Mouse (Mus musculus): ENCODE data around the gene Fmnl2. TPM values are rescaled to one million over a fixed set of nuclear protein-coding genes. Genes with fewer than 3 reads are reported as not detected.

Gene Fmnl2
- polyA plus RNA-seq, 1 experiment: not detected

DNA sequence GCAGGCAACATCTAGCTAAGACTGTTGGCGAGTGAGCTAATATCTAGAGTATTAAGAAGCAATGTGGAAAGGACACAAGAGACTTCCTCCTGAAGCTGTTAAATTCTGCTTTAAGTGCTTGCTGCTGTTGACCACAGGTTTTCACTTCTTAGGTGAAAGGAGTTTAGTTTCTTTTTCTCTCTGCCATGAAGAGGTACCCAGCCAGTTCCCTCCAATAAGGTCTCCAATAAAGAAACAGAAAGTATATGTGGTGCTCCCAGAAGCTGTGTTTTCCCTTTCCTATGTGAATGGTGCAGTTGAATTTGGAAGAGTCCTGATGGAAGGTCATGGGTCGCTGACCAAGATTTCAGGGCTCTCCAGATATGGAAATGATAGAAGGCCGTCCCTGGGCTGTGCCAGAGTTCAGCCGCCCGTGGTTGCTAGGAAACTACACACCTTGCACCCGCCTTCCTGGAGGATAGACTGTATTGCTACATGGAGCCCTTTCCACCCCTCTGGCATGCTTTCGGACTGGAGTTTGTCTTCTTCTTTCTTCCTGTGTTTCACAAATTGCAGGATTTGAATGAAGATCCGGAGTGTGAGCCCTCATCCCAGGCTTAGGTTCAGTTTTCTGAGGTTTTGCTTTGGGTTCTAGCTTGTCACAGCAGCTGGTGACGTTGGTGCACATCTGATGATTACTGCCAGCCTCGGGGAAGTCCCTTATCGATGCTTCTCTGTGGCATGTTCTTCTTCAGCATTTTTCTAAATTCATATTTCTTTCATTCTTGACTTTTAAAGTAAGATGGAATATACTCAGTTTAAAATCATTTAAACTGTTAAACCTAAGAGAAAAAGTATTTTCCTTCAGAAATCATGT, 244.5 kb downstream of the Fmnl2 start:
- Histone ChIP-seq H3K4me3 (replicated peaks) (no peak overlapping the region), H3K4me1 (ENCODE audit: control insufficient read depth) (no peaks in the 10 kb centered on the region), H3K9me3 (ENCODE audit: control insufficient read depth, low read length) (no peaks in the 10 kb centered on the region), H3K27me3 (ENCODE audit: control insufficient read depth) (no peaks in the 10 kb centered on the region), H3K36me3 (ENCODE audit: control insufficient read depth) (no peaks in the 10 kb centered on the region)
- TF ChIP-seq GATA1 (IDR thresholded peaks at IDR 0.05; ENCODE audit: low read length) (no peak), TAL1 (IDR thresholded peaks at IDR 0.05; ENCODE audit: low read length) (no peak)

DNA sequence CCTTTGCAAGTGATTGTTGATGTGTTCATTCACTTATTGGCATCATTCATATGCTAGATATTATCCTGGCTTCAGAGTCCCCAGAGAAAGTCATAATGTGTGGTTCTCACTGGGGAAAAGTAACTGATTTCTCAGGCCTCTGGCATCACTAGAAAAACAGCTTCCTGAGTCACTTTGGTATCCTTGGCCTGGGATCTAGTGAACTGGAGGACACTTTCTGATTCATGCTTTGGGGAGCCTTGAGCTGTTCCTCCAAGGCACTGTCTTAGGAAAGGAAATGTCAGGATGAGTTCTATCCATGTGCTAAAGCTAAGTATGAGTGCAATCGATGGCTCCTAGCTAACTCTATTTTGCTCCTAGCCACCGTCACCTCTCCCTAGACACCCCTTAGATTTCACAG, 245.2 kb downstream of the Fmnl2 start:
- no peaks in the 10 kb centered on the region for H3K27me3 ChIP-seq (ENCODE audit: control insufficient read depth)
- no peaks in the 10 kb centered on the region for H3K9me3 ChIP-seq (ENCODE audit: control insufficient read depth, low read length)
- H3K4me3 ChIP-seq (replicated peaks): no peak overlapping the region
- no peaks in the 10 kb centered on the region for H3K36me3 ChIP-seq (ENCODE audit: control insufficient read depth)
- TF ChIP-seq GATA1 (IDR thresholded peaks at IDR 0.05; ENCODE audit: low read length): no peak
- TF ChIP-seq TAL1 (IDR thresholded peaks at IDR 0.05; ENCODE audit: low read length): no peak
- H3K4me1 ChIP-seq (ENCODE audit: control insufficient read depth): no peaks in the 10 kb centered on the region

DNA sequence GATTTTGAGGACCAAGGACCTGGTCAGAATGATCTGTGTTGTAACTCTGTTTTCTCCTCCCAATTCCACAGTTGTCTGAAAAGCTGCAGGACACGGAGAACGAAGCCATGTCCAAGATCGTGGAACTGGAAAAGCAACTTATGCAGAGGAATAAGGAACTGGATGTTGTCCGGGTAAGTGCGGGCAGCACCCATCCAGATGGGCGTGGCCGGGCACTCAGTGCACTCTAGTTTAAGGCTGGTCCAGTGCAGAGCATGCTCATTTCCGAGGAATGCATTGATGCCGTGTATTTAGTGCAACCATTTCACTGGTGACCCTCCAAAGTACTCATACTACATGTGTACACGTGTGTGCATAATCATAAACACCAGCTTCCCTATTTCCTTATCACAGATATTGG, 247.7 kb downstream of the Fmnl2 start:
- Histone ChIP-seq H3K4me3 (replicated peaks) (no peak overlapping the region), H3K9me3 (ENCODE audit: control insufficient read depth, low read length) (no peaks in the 10 kb centered on the region), H3K36me3 (ENCODE audit: control insufficient read depth) (no peaks in the 10 kb centered on the region), H3K4me1 (ENCODE audit: control insufficient read depth) (no peaks in the 10 kb centered on the region), H3K27me3 (ENCODE audit: control insufficient read depth) (no peaks in the 10 kb centered on the region)
- no peak for TF ChIP-seq GATA1 (IDR thresholded peaks at IDR 0.05; ENCODE audit: low read length)
- TF ChIP-seq TAL1 (IDR thresholded peaks at IDR 0.05; ENCODE audit: low read length): no peak

DNA sequence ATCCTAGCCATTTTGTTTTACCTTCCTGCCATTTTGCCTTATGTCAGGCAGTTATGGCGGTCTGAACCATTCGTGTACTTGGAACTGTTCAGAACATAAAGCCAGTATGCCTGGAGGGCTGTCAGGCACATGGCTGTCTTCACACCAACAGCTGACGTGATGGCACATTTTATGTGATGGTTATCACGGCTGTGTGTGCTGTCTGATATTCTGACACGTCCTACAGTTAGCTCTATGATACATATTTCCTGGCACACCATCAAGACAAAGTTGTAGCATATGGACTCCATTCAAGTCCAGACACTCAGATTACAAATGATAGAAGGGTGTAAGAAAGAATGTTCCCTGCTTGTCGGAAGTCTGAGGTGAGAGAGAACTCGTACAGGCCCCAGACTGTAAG, 248.4 kb downstream of the Fmnl2 start:
- no peak overlapping the region for H3K4me3 ChIP-seq (replicated peaks)
- no peaks in the 10 kb centered on the region for H3K9me3 ChIP-seq (ENCODE audit: control insufficient read depth, low read length)
- H3K27me3 ChIP-seq (ENCODE audit: control insufficient read depth): no peaks in the 10 kb centered on the region
- no peaks in the 10 kb centered on the region for H3K4me1 ChIP-seq (ENCODE audit: control insufficient read depth)
- H3K36me3 ChIP-seq (ENCODE audit: control insufficient read depth): no peaks in the 10 kb centered on the region
- TF ChIP-seq GATA1 (IDR thresholded peaks at IDR 0.05; ENCODE audit: low read length): no peak
- no peak for TF ChIP-seq TAL1 (IDR thresholded peaks at IDR 0.05; ENCODE audit: low read length)

DNA sequence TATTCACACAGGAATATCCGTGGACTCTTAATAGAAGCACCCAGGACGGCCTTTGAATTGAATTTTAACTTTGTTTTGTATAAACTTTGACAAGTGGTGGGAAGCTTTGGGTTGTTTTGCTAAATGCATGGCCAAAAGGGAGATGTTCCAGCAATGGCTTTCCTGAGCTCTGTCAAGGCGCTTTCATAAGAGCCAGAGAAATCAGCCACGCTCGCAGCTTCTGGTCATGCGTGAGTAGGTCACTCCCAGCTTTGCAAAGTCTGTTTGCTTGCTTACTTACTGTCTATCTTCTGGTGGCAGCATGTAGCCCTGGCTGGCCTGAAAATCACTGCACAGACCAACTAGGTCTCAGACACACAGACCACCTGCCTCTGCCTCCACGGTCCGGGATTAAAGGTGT, 248.8 kb downstream of the Fmnl2 start:
- no peak overlapping the region for H3K4me3 ChIP-seq (replicated peaks)
- no peaks in the 10 kb centered on the region for H3K27me3 ChIP-seq (ENCODE audit: control insufficient read depth)
- no peak for TF ChIP-seq GATA1 (IDR thresholded peaks at IDR 0.05; ENCODE audit: low read length)
- TF ChIP-seq TAL1 (IDR thresholded peaks at IDR 0.05; ENCODE audit: low read length): no peak
- no peaks in the 10 kb centered on the region for H3K4me1 ChIP-seq (ENCODE audit: control insufficient read depth)
- H3K36me3 ChIP-seq (ENCODE audit: control insufficient read depth): no peaks in the 10 kb centered on the region
- no peaks in the 10 kb centered on the region for H3K9me3 ChIP-seq (ENCODE audit: control insufficient read depth, low read length)

DNA sequence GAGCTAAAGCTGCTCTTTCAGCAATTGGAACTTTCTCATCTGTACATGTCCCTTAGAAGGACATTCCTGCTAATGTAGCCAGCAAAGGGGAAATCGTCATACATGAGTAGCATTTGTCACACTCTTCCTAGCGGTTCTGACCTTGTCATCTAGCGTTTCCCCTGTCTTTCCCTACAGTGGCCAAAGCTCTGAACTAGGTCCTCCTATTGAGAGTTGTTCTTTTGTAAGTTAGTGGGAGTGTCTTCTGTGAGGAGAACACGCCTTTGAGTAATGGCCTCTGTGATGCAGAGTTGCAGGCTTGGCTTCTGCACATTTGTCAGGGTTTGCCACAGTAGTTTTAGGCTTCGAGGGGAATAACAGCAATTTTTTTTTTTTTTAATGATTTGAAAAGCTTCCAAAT, 250.9 kb downstream of the Fmnl2 start:
- no peaks in the 10 kb centered on the region for H3K36me3 ChIP-seq (ENCODE audit: control insufficient read depth)
- H3K9me3 ChIP-seq (ENCODE audit: control insufficient read depth, low read length): no peaks in the 10 kb centered on the region

DNA sequence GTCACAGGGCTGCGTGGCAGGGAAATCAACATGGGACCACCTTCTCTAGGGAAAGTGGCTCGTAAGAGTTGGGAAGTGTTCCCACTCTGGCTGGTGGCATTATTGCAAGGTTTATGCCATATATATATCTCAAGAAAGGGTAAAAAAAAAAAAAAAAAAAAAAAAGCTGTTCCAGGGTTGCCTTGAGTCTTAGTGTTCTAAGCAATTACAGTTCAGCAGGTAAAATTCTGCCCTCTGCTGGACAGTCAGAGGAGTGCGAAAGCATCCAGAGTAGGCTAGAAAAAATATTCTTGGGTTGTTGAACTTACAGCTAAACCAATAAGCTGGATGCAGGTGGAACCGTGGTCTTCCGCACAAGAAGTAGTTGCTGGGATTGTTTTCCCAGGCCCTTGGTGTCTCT, 264.1 kb downstream of the Fmnl2 start:
- no peaks in the 10 kb centered on the region for H3K4me1 ChIP-seq (ENCODE audit: control insufficient read depth)
- TF ChIP-seq GATA1 (IDR thresholded peaks at IDR 0.05; ENCODE audit: low read length): no peak
- no peak for TF ChIP-seq TAL1 (IDR thresholded peaks at IDR 0.05; ENCODE audit: low read length)
- no peaks in the 10 kb centered on the region for H3K36me3 ChIP-seq (ENCODE audit: control insufficient read depth)
- no peaks in the 10 kb centered on the region for H3K27me3 ChIP-seq (ENCODE audit: control insufficient read depth)
- H3K9me3 ChIP-seq (ENCODE audit: control insufficient read depth, low read length): no peaks in the 10 kb centered on the region
- no peak overlapping the region for H3K4me3 ChIP-seq (replicated peaks)

More for the DNA sequence above, 250.9 kb downstream of the Fmnl2 start:
- H3K4me3 ChIP-seq (replicated peaks): no peak overlapping the region
- no peaks in the 10 kb centered on the region for H3K4me1 ChIP-seq (ENCODE audit: control insufficient read depth)
- H3K27me3 ChIP-seq (ENCODE audit: control insufficient read depth): no peaks in the 10 kb centered on the region
- TF ChIP-seq GATA1 (IDR thresholded peaks at IDR 0.05; ENCODE audit: low read length): no peak
- TF ChIP-seq TAL1 (IDR thresholded peaks at IDR 0.05; ENCODE audit: low read length): no peak

DNA sequence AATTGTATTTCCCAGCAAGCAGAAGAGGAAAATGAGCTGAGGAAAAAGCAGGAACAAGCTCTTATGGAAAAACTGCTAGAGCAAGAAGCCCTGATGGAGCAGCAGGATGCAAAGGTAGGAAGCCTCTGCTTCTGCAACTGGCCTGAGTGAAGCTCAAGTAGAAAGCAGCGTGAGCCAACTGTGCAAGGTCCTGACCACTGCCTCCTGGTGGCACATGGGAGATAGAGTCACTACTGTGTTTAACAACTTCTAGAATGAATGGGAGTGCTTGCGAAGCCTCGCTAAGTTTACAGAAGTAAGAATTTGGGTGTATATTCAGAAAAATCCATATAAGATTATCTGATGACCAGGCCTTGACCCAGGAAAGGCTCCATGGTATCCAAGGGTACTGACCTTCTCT, 268.3 kb downstream of the Fmnl2 start:
- Histone ChIP-seq H3K9me3 (ENCODE audit: control insufficient read depth, low read length) (no peaks in the 10 kb centered on the region), H3K36me3 (ENCODE audit: control insufficient read depth) (no peaks in the 10 kb centered on the region), H3K4me1 (ENCODE audit: control insufficient read depth) (no peaks in the 10 kb centered on the region), H3K27me3 (ENCODE audit: control insufficient read depth) (no peaks in the 10 kb centered on the region), H3K4me3 (replicated peaks) (no peak overlapping the region)
- TF ChIP-seq TAL1 (IDR thresholded peaks at IDR 0.05; ENCODE audit: low read length): no peak
- no peak for TF ChIP-seq GATA1 (IDR thresholded peaks at IDR 0.05; ENCODE audit: low read length)

DNA sequence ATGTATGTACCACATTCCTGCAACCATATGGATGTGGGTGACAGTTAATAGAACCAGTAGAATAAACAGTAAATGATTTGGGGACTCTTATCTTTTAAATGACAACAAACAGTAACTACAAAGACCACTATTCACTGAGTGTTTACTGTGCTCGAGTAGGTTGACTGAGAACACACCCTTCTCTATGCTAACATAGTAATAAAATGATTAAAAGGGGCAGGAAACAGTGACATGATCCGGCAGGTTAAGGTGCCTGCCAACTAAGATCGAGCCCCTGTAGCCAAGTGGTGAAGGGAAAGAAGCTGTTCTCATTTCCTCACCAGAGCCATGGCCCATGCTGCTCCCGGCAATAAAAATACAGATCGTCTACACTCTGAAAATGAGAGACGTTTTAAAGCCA, 271.4 kb downstream of the Fmnl2 start:
- Histone ChIP-seq H3K27me3 (ENCODE audit: control insufficient read depth) (no peaks in the 10 kb centered on the region), H3K4me3 (replicated peaks) (no peak overlapping the region), H3K9me3 (ENCODE audit: control insufficient read depth, low read length) (no peaks in the 10 kb centered on the region), H3K36me3 (ENCODE audit: control insufficient read depth) (no peaks in the 10 kb centered on the region), H3K4me1 (ENCODE audit: control insufficient read depth) (no peaks in the 10 kb centered on the region)
- TF ChIP-seq TAL1 (IDR thresholded peaks at IDR 0.05; ENCODE audit: low read length): no peak
- TF ChIP-seq GATA1 (IDR thresholded peaks at IDR 0.05; ENCODE audit: low read length): no peak
